Mouse (Mus musculus) cerebral cortex, adult 2 months (tissue): ENCODE data around the gene Dydc2.

Experiments used
- WGBS: fragments of 180-500 bp; shearing (Covaris S2); methylation state at CpG from one replicate; pipeline ENCODE4 v1.1.7; 2018; 5-methylcytosine and 5-hydroxymethylcytosine counted together

Gene Dydc2

GRCm38 (mm10) chr14:41035146-41035798 is 33.7 kb downstream of the Dydc2 start:
- WGBS: 35% methylated on average over 6 of the region's 6 CpGs

GRCm38 (mm10) chr14:41033135-41034110 is 35.6 kb downstream of the Dydc2 start:
- WGBS: 48% methylated on average over 13 of the region's 13 CpGs

- 89% methylated on average over 6 of the region's 6 CpGs for WGBS
Measured at GRCm38 (mm10) chr14:41030989-41031513, 38.0 kb downstream of the Dydc2 start.

- 79% methylated on average over 4 of the region's 4 CpGs for WGBS
Measured at GRCm38 (mm10) chr14:41029303-41029702, 39.7 kb downstream of the Dydc2 start.

GRCm38 (mm10) chr14:41025594-41026284 is 43.3 kb downstream of the Dydc2 start:
- 87% methylated on average over 7 of the region's 7 CpGs for WGBS

GRCm38 (mm10) chr14:41025087-41025486 is 43.9 kb downstream of the Dydc2 start:
- WGBS: 99% methylated on average over 2 of the region's 2 CpGs

GRCm38 (mm10) chr14:41021246-41021645 is 47.8 kb downstream of the Dydc2 start:
- WGBS: 91% methylated on average over 3 of the region's 3 CpGs

GRCm38 (mm10) chr14:41017460-41017859 is 51.5 kb downstream of the Dydc2 start:
- WGBS: 70% methylated on average over 5 of the region's 5 CpGs

- WGBS: 48% methylated on average over 5 of the region's 5 CpGs
Measured at GRCm38 (mm10) chr14:41014701-41015240, 54.2 kb downstream of the Dydc2 start.

GRCm38 (mm10) chr14:41013630-41014613 is 55.1 kb downstream of the Dydc2 start, which contains the start of gene Fam213a:
TSS of gene Fam213a (minus strand) at chr14:41013788.
- 2% methylated on average over 32 of the region's 32 CpGs for WGBS

- 9% methylated on average over 9 of the region's 9 CpGs for WGBS
Measured at GRCm38 (mm10) chr14:41013143-41013542, 55.9 kb downstream of the Dydc2 start.

- 76% methylated on average over 3 of the region's 3 CpGs for WGBS
Measured at GRCm38 (mm10) chr14:41011916-41012315, 57.1 kb downstream of the Dydc2 start.

- 65% methylated on average over 2 of the region's 2 CpGs for WGBS
Measured at GRCm38 (mm10) chr14:41008138-41008537, 60.9 kb downstream of the Dydc2 start.

GRCm38 (mm10) chr14:41007641-41008040 is 61.4 kb downstream of the Dydc2 start:
- 52% methylated on average over 5 of the region's 5 CpGs for WGBS

- 43% methylated on average over 3 of the region's 3 CpGs for WGBS
Measured at GRCm38 (mm10) chr14:41006899-41007298, 62.1 kb downstream of the Dydc2 start.

- WGBS: 90% methylated on average over 10 of the region's 10 CpGs
Measured at GRCm38 (mm10) chr14:41006263-41006662, 62.7 kb downstream of the Dydc2 start.

- WGBS: 80% methylated on average over 9 of the region's 9 CpGs
Measured at GRCm38 (mm10) chr14:41005716-41006115, 63.3 kb downstream of the Dydc2 start.

GRCm38 (mm10) chr14:41004201-41005141 is 64.5 kb downstream of the Dydc2 start:
- 55% methylated on average over 22 of the region's 22 CpGs for WGBS

GRCm38 (mm10) chr14:41001576-41001975 is 67.4 kb downstream of the Dydc2 start:
- over 99% methylated on average over 5 of the region's 5 CpGs for WGBS
